Mouse (Mus musculus) heart, embryonic 14.5 days (tissue): Measurements from ENCODE around the gene Kng2. TPM values are rescaled to one million over a fixed set of nuclear protein-coding genes. Genes with fewer than 3 reads are reported as not detected.
"Not testable (repeated sequence)": the region's sequence is repeated elsewhere in the genome, so short reads cannot be mapped to it uniquely, and the experiment has no call there.

Experiments
- ATAC-seq: fragments of 200-750 bp; cut with Nextera tagmentation; 2 replicates; pipeline ENCODE4 v1.8.0; 2017; ENCODE audit warnings: low read depth, moderate TSS enrichment; ENCODE audit not compliant: insufficient number of reproducible peaks, insufficient read depth, low FRiP score
- H3K27ac ChIP-seq, 2 experiments: fragments of 200-500 bp in 1 of 2; fragments of 300-500 bp in 1 of 2; sonication (generic) in 1 of 2; replicated peaks in 1 of 2; 2 replicates each; pipeline ENCODE4 v1.5.1; 2012 to 2014; ENCODE audit warnings: low read depth in 2 of 2, low read length in 2 of 2, control low read depth in 1 of 2, mild to moderate bottlenecking in 1 of 2, mixed read lengths in 1 of 2; ENCODE audit not compliant: control insufficient read depth in 1 of 2, insufficient read depth in 1 of 2
- H3K27me3 ChIP-seq: fragments of 300-500 bp; sonication (generic); 2 replicates; pipeline ENCODE4 v1.6.1; 2014; ENCODE audit warnings: mild to moderate bottlenecking, low read length, control low read depth; ENCODE audit not compliant: control insufficient read depth, insufficient read depth
- H3K36me3 ChIP-seq: fragments of 300-500 bp; sonication (generic); 2 replicates; pipeline ENCODE4 v1.6.1; 2014; ENCODE audit warnings: mild to moderate bottlenecking, control low read depth, low read length, mixed read lengths; ENCODE audit not compliant: control insufficient read depth, insufficient read depth
- H3K4me1 ChIP-seq, 2 experiments: fragments of 200-500 bp in 1 of 2; fragments of 300-500 bp in 1 of 2; sonication (generic) in 1 of 2; 2 replicates each; pipeline ENCODE4 v1.6.1; 2012 to 2014; ENCODE audit warnings: low read length in 2 of 2, control low read depth in 1 of 2, mixed read lengths in 1 of 2; ENCODE audit not compliant: control insufficient read depth in 2 of 2, insufficient read depth in 2 of 2
- H3K4me2 ChIP-seq: fragments of 300-500 bp; sonication (generic); 2 replicates; pipeline ENCODE4 v1.6.1; 2014; ENCODE audit warnings: mild to moderate bottlenecking, low read length
- H3K4me3 ChIP-seq, 2 experiments: fragments of 200-500 bp in 1 of 2; fragments of 300-500 bp in 1 of 2; sonication (generic) in 1 of 2; 2 replicates each; pipeline ENCODE4 v1.5.1; 2012 to 2014; ENCODE audit warnings: low read length in 2 of 2, mild to moderate bottlenecking in 2 of 2, control low read depth in 1 of 2, low read depth in 1 of 2, moderate library complexity in 1 of 2; ENCODE audit not compliant: control insufficient read depth in 1 of 2, insufficient read depth in 1 of 2
- H3K9ac ChIP-seq: fragments of 300-500 bp; sonication (generic); 2 replicates; pipeline ENCODE4 v1.6.1; 2014; ENCODE audit warnings: mild to moderate bottlenecking, low read length
- H3K9me3 ChIP-seq: fragments of 300-500 bp; sonication (generic); 2 replicates; pipeline ENCODE4 v1.6.1; 2016; ENCODE audit warnings: low read length, control low read depth; ENCODE audit not compliant: control insufficient read depth
- WGBS: fragments of 180-500 bp; shearing (Covaris S2); extraction: QIAGEN DNeasy Blood & Tissue Kit; methylation state at CpG from one replicate; pipeline ENCODE4 v1.1.7; 2014; 5-methylcytosine and 5-hydroxymethylcytosine counted together
- polyA plus RNA-seq: library from polyadenylated mRNA; unstranded; fragments of >200 nt; fragmentation: Nextera tagmentation; extraction: Ambion mirVana; gene quantifications from 2 replicates; pipeline ENCODE4 v1.2.1, GENCODE M21; 2014

The Kng2 gene
- polyA plus RNA-seq, 1 experiment from 2014 or later = not detected

DNA sequence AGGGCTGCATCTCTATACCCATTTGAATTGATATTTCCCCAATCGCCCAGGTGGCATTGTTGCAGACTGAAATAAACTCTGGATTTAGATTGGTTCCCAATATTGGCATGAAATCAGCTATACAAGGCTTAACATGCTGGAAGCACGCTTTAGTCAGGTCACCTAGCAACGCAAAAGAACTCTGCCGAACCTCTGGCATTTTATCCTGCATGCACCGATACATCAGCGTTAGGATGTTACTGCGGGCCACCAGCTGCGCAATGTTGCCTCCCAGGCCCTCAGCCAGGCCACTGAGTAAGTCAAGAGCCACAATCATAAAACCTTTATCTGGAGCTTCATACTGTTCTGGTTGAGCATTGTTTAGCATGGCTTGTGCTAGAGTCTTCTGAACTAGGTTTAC, 14.6 kb downstream of the Kng2 start:
- 86% methylated on average over 8 of the region's 8 CpGs for WGBS

DNA sequence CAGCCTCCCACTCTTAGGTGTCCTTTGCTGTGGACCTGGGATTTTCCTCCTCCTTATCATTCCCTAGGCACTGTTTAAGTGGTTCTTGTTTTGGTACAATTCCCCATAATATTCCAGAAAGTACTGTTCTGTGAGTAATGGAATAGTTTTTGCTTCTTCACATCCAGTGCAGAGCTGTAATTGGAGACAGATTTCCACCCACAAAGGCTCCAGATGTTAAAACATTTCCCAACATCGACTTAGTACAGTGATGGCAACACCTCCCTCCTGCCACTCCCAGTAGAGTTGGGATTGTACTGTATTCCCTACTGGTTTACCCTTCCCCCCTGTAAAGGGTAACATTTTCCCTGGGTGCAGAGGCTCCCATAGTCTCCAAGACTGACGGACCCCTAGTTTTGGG, 15.5 kb downstream of the Kng2 start:
- H3K4me2 ChIP-seq, ATAC-seq: not testable (repeated sequence)
- 75% methylated on average over 2 of the region's 2 CpGs for WGBS

More for the DNA sequence above, 14.6 kb downstream of the Kng2 start:
- H3K9ac ChIP-seq, H3K4me3 ChIP-seq, H3K27me3 ChIP-seq, H3K4me2 ChIP-seq, ATAC-seq, H3K27ac ChIP-seq, H3K9me3 ChIP-seq, H3K36me3 ChIP-seq, H3K4me1 ChIP-seq: not testable (repeated sequence)

DNA sequence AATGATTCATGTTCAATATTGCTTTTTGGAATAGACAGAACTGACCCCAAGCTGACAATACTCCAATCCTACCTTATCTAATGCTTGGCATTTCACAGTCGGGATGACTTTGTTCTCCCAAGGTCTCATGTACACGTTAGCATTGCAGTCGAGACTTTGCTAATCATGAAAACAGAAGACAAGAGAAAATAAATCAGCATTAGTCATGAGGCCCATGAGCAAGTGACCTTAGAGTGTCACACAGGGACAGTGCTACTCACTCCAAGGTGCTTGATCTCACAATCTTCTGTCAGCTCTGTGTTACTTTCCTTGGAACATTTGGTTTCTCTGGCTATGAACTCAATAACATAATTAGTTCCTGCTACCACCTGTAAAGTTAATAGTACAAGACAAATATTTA, 32.3 kb downstream of the Kng2 start:
- H3K36me3 ChIP-seq, H3K9ac ChIP-seq, ATAC-seq, H3K27me3 ChIP-seq, H3K4me2 ChIP-seq, H3K4me3 ChIP-seq, H3K27ac ChIP-seq, H3K9me3 ChIP-seq, H3K4me1 ChIP-seq: not testable (repeated sequence)
- 52% methylated on average over 3 of the region's 3 CpGs for WGBS

More for the DNA sequence above, 15.5 kb downstream of the Kng2 start:
- H3K27ac ChIP-seq, H3K27me3 ChIP-seq, H3K36me3 ChIP-seq, H3K9ac ChIP-seq, H3K9me3 ChIP-seq, H3K4me1 ChIP-seq, H3K4me3 ChIP-seq: not testable (repeated sequence)

- Histone ChIP-seq H3K27ac (no peak overlapping the region), H3K4me3 (no peak overlapping the region), H3K36me3 (no peaks in the 10 kb centered on the region), H3K9ac (no peak overlapping the region), H3K4me1 (no peaks in the 10 kb centered on the region), H3K9me3 (no peaks in the 10 kb centered on the region), H3K27me3 (no peaks in the 10 kb centered on the region), H3K4me2 (no peak overlapping the region)
- ATAC-seq = no peak
- 63% methylated on average over 1 of the region's 1 CpGs for WGBS
Observed at GRCm38 (mm10) chr16:22967383-22968030, 61.8 kb downstream of the Kng2 start.

DNA sequence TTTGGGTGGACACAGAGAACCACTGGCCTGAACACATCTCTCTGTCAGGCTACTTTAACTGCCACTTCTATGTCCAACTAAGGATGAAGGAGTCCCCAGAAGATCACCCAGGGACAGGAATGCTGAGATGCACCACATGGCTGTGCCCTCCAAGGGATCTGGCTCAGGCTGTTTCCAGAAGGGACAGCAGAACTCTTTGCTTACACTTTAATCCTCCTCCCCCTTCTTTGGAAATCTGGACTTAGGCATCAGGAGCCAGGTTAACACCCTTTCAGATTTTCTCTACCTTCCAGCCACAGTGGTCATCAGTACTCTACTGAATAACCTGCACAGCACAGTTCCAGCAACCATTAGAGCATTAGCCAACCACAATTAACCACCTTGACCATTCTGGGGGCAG, 66.0 kb downstream of the Kng2 start:
- Histone ChIP-seq H3K4me3 (no peak overlapping the region), H3K4me2 (no peak overlapping the region), H3K36me3 (no peaks in the 10 kb centered on the region), H3K27me3 (no peaks in the 10 kb centered on the region), H3K9ac (no peak overlapping the region), H3K27ac (no peak overlapping the region), H3K9me3 (no peaks in the 10 kb centered on the region), H3K4me1 (no peaks in the 10 kb centered on the region)
- ATAC-seq = no peak

DNA sequence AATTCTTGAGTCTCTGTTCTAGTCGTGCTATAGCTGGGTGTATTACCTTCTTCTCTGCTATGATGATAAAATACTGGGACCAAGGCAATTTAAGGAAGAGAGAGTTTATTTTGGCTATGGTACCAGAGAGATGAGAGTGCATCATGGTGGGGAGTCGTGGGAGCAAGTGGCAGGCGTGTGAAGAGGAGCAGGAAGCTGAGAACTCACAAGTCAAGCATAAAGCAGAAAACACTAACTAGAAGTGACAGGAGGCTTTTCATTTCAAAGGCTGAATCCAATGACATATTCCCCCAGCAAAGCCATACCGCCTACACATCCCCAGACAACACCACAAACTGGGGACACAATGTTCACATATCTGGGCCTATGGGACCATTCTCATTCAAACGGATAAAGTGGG, 67.0 kb downstream of the Kng2 start:
- no peak for ATAC-seq
- no peaks in the 10 kb centered on the region for H3K4me1 ChIP-seq
- no peak overlapping the region for H3K4me3 ChIP-seq
- WGBS = 68% methylated on average over 5 of the region's 5 CpGs
- no peaks in the 10 kb centered on the region for H3K27me3 ChIP-seq
- H3K4me2 ChIP-seq = no peak overlapping the region
- no peaks in the 10 kb centered on the region for H3K9me3 ChIP-seq
- no peak overlapping the region for H3K9ac ChIP-seq
- H3K27ac ChIP-seq = no peak overlapping the region
- no peaks in the 10 kb centered on the region for H3K36me3 ChIP-seq

DNA sequence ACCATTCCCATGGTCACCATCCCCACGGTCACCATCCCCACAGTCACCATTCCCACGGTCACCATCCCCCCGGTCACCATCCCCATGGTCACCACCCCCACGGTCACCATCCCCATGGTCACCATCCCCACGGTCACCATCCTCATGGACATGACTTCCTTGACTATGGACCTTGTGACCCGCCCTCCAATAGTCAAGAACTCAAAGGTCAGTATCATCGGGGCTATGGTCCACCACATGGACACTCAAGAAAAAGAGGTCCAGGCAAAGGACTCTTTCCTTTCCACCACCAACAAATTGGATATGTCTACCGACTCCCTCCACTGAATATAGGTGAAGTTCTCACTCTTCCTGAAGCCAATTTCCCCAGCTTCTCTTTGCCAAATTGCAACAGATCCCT, 68.2 kb downstream of the Kng2 start:
- no peaks in the 10 kb centered on the region for H3K4me1 ChIP-seq
- H3K36me3 ChIP-seq = no peaks in the 10 kb centered on the region
- WGBS = 82% methylated on average over 8 of the region's 8 CpGs
- no peaks in the 10 kb centered on the region for H3K9me3 ChIP-seq
- H3K27ac ChIP-seq = no peak overlapping the region
- H3K4me2 ChIP-seq = no peak overlapping the region
- no peak for ATAC-seq
- H3K4me3 ChIP-seq = no peak overlapping the region
- H3K27me3 ChIP-seq = no peaks in the 10 kb centered on the region
- no peak overlapping the region for H3K9ac ChIP-seq

- no peak for ATAC-seq
- H3K27ac ChIP-seq = no peak overlapping the region
- WGBS = 82% methylated on average over 11 of the region's 11 CpGs
- H3K27me3 ChIP-seq = no peaks in the 10 kb centered on the region
- H3K4me1 ChIP-seq = no peaks in the 10 kb centered on the region
- no peak overlapping the region for H3K4me2 ChIP-seq
- no peaks in the 10 kb centered on the region for H3K9me3 ChIP-seq
- H3K36me3 ChIP-seq = no peaks in the 10 kb centered on the region
- no peak overlapping the region for H3K4me3 ChIP-seq
- H3K9ac ChIP-seq = no peak overlapping the region
Observed at GRCm38 (mm10) chr16:22956085-22956439, 73.2 kb downstream of the Kng2 start.
